Mouse (Mus musculus): ENCODE data around the gene Olfr566.

The Olfr566 gene

GRCm38 (mm10) chr7:102858665-102859064 is at the start of gene Olfr566:
Olfr566 (minus strand) TSS chr7:102858765.
- no peak for DNase-seq

- DNase-seq: no peak
Measured at GRCm38 (mm10) chr7:102890782-102891181, 32.2 kb upstream of the Olfr566 start, which contains the start of gene Olfr569. Olfr569 (minus strand) TSS chr7:102890882.

- no peak for DNase-seq
Measured at GRCm38 (mm10) chr7:102876822-102877221, 18.3 kb upstream of the Olfr566 start, which contains the start of gene Olfr568. Olfr568 (plus strand) TSS chr7:102877122.

GRCm38 (mm10) chr7:102855807-102856206 is 2.8 kb downstream of the Olfr566 start:
- no peak for DNase-seq

Data from liver (tissue).